Mouse (Mus musculus) erythroblast, embryonic 14.5 days (primary cell): Measurements from ENCODE around the gene Espnl. TPM values are rescaled to one million over a fixed set of nuclear protein-coding genes. Genes with fewer than 3 reads are reported as not detected.

Experiments used
- H3K27me3 ChIP-seq: 2 replicates; pipeline ENCODE4 v1.6.1; 2012; ENCODE audit warnings: inconsistent platforms; ENCODE audit not compliant: control insufficient read depth
- H3K36me3 ChIP-seq: 2 replicates; pipeline ENCODE4 v1.6.1; 2012; ENCODE audit warnings: mild to moderate bottlenecking, inconsistent platforms; ENCODE audit not compliant: control insufficient read depth
- H3K4me1 ChIP-seq: 2 replicates; pipeline ENCODE4 v1.6.1; 2012; ENCODE audit warnings: inconsistent platforms; ENCODE audit not compliant: control insufficient read depth
- H3K4me3 ChIP-seq: replicated peaks from 2 replicates; pipeline ENCODE3; 2012; ENCODE audit warnings: moderate library complexity, mild to moderate bottlenecking, inconsistent platforms
- H3K9me3 ChIP-seq: 2 replicates; pipeline ENCODE4 v1.6.1; 2012; ENCODE audit warnings: low read length, inconsistent platforms, mixed read lengths; ENCODE audit not compliant: control insufficient read depth
- GATA1 ChIP-seq: IDR thresholded peaks from 2 replicates; pipeline ENCODE4 v1.6.1; 2012; ENCODE audit warnings: low read length, inconsistent platforms, mixed read lengths
- TAL1 ChIP-seq: IDR thresholded peaks from 3 replicates; pipeline ENCODE4 v1.6.1; 2012; ENCODE audit warnings: low read length, inconsistent platforms, mixed read lengths
- polyA plus RNA-seq: library from polyadenylated mRNA; stranded (reverse); fragments of >175 nt; gene quantifications from 2 replicates; pipeline ENCODE4 v1.2.3, GENCODE M21; 2012

The Espnl gene
- polyA plus RNA-seq, 1 experiment, result 0.01 TPM

- Histone ChIP-seq H3K27me3 (no peaks in the 10 kb centered on the region), H3K4me3 (no peak overlapping the region), H3K4me1 (no peaks in the 10 kb centered on the region), H3K9me3 (no peaks in the 10 kb centered on the region), H3K36me3 (peaks cover 92% of the 10 kb centered on the region)
- TF ChIP-seq TAL1 (no peak), GATA1 (no peak)
Observed at GRCm38 (mm10) chr1:91312273-91312672, 9.6 kb upstream of the Espnl start.

- Histone ChIP-seq H3K4me1 (no peaks in the 10 kb centered on the region), H3K4me3 (no peak overlapping the region), H3K36me3 (peaks cover 89% of the 10 kb centered on the region), H3K27me3 (no peaks in the 10 kb centered on the region), H3K9me3 (no peaks in the 10 kb centered on the region)
- TF ChIP-seq TAL1, result no peak
- TF ChIP-seq GATA1, result no peak
Observed at GRCm38 (mm10) chr1:91313251-91313650, 8.6 kb upstream of the Espnl start.

DNA sequence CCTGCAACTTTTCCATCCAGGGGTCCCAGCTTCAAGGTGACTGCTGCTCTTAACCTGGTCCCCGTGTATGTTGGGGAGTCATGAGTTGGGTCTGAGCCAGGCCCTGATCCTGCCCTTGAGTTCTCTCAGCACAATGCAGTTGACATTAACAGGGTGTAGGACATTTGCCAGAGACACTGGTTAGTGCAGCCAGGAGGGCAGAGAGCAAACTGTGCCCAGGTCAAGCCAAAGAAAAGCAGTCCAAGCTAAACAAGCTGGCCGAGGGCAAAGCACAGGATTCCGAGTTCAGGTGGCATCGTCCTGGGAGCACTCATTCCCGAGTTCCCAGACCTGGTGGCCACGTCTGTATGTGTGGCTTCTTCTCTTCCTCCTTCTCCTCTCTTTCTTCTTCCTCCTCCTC lies 4.2 kb upstream of the Espnl start:
- Histone ChIP-seq H3K4me3 (no peak overlapping the region), H3K36me3 (peaks cover 61% of the 10 kb centered on the region), H3K9me3 (no peaks in the 10 kb centered on the region), H3K4me1 (peaks cover 11% of the 10 kb centered on the region), H3K27me3 (no peaks in the 10 kb centered on the region)
- TF ChIP-seq TAL1, result no peak

DNA sequence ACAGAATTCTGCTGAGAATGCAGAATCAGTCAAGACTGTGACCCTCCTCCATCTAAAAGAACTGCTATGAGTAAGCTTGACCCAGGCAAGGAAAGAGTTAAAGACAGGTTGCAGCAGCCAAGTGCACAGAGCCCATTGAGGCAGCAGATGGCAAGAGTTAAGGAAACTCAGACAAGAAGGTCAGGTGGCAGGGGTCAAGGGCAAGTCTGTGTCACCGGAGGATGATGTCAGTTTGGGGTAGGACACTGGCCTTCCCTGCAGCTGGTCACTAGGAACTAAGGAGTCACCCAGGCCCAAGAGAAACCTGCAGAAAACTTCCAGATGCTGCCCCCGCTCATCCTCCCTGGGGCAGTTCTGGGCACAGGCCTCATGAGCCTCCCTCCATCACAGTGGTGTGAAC lies 2.8 kb downstream of the Espnl start:
- no peaks in the 10 kb centered on the region for H3K9me3 ChIP-seq
- TF ChIP-seq TAL1, result no peak
- no peak for TF ChIP-seq GATA1
- no peak overlapping the region for H3K4me3 ChIP-seq
- H3K36me3 ChIP-seq, result peaks cover 4% of the 10 kb centered on the region; the same call in 1 of the 2 replicates
- H3K4me1 ChIP-seq, result peaks cover 11% of the 10 kb centered on the region
- no peaks in the 10 kb centered on the region for H3K27me3 ChIP-seq

DNA sequence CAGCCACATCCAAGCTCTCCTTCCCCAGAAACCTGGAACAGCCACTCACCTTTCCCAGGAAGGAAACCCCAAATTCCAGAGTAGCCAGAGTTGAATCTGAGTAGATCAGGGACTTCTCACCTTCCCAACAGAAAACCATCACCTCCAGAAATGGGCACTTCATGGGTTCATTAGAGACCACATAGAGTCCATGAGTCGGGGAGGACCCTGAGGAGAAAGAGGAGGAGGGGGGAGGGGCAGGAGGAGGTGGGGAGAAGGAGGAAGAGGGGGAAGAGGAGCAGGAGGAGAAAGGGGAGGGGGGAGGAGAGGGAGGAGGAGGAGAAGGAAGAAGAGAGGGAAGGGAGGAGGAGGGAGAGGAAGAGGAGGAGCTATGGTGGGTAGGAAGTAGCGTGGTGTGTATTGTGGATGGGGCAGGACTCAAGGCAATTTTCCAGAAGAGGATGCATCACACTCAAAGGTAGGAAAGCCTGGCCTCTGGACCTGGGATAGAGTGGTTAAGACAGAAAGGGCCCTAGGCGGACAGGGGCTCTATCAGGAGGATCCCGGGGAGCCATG lies 3.7 kb downstream of the Espnl start:
- H3K9me3 ChIP-seq, result no peaks in the 10 kb centered on the region
- H3K27me3 ChIP-seq, result no peaks in the 10 kb centered on the region
- TF ChIP-seq GATA1 (no peak), TAL1 (no peak)
- no peak overlapping the region for H3K4me3 ChIP-seq
- no peaks in the 10 kb centered on the region for H3K36me3 ChIP-seq
- peaks cover 11% of the 10 kb centered on the region for H3K4me1 ChIP-seq

DNA sequence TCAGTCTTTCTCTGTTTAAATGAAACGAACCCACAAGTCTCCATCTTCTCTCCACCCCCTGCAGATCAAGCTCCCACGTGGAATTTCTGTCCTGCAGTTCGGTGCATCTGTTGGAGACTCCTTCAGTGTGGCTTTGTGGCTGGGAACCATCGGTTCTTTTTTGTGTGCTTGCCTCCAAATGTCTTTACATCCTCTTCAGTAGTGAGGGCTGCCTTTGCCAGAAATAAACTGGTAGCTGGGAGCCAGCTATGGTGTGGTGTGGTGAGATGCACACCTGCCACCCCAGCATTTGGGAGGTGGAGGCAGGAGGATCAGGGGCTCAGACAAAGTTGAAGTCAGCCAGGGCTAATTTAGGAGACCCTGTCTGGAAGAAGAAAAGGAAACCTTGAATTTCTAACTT lies 10.2 kb downstream of the Espnl start:
- Histone ChIP-seq H3K9me3 (no peaks in the 10 kb centered on the region), H3K27me3 (no peaks in the 10 kb centered on the region), H3K4me3 (no peak overlapping the region), H3K36me3 (no peaks in the 10 kb centered on the region), H3K4me1 (peaks cover 6% of the 10 kb centered on the region)
- TF ChIP-seq TAL1, result no peak
- TF ChIP-seq GATA1, result no peak

- Histone ChIP-seq H3K4me1 (peaks cover 6% of the 10 kb centered on the region), H3K27me3 (no peaks in the 10 kb centered on the region; the same call in 1 of the 2 replicates), H3K36me3 (no peaks in the 10 kb centered on the region), H3K9me3 (no peaks in the 10 kb centered on the region), H3K4me3 (no peak overlapping the region)
- TF ChIP-seq TAL1 (no peak), GATA1 (no peak)
Observed at GRCm38 (mm10) chr1:91333582-91333981, 11.7 kb downstream of the Espnl start.

- Histone ChIP-seq H3K4me3 (no peak overlapping the region), H3K36me3 (no peaks in the 10 kb centered on the region), H3K4me1 (peaks cover 6% of the 10 kb centered on the region), H3K27me3 (peaks cover 7% of the 10 kb centered on the region), H3K9me3 (no peaks in the 10 kb centered on the region)
- TF ChIP-seq TAL1, result no peak
- no peak for TF ChIP-seq GATA1
Observed at GRCm38 (mm10) chr1:91337355-91337754, 15.5 kb downstream of the Espnl start.

- Histone ChIP-seq H3K4me1 (no peaks in the 10 kb centered on the region), H3K36me3 (no peaks in the 10 kb centered on the region), H3K4me3 (no peak overlapping the region), H3K9me3 (no peaks in the 10 kb centered on the region; the same call in 1 of the 2 replicates), H3K27me3 (peaks cover 52% of the 10 kb centered on the region)
- TF ChIP-seq GATA1, result no peak
- TF ChIP-seq TAL1, result no peak
Observed at GRCm38 (mm10) chr1:91344001-91344400, 22.1 kb downstream of the Espnl start.
